Mouse (Mus musculus): ENCODE results near the gene H2afb3.
"Not testable (repeated sequence)": the region's sequence is repeated elsewhere in the genome, so short reads cannot be mapped to it uniquely, and the experiment has no call there.

The H2afb3 gene

DNA sequence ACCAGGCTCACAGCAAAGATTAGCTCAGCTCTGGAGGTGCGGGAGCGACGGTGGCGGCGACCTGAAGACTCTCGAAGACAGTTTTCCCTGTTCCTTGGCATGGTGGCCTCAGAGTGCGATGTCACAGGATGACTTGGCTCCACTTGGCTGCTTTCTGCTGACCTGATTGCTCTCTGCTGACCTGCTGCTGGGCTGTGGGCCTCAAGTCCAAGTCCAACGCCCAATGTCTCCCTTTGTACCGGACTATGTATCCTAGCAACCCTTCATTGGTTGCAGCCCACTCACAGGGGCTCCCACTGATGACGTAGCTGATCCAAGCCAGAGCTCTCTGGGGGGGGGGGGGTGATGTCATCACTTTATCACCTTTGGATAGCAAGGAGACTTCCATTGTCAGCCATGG, at the start of gene H2afb3:
Gene H2afb3, minus strand, starts transcription at position 101 of the 400 bp plus-strand sequence.
- in situ Hi-C loops (cut with MboI, MseI) = not testable (repeated sequence)

DNA sequence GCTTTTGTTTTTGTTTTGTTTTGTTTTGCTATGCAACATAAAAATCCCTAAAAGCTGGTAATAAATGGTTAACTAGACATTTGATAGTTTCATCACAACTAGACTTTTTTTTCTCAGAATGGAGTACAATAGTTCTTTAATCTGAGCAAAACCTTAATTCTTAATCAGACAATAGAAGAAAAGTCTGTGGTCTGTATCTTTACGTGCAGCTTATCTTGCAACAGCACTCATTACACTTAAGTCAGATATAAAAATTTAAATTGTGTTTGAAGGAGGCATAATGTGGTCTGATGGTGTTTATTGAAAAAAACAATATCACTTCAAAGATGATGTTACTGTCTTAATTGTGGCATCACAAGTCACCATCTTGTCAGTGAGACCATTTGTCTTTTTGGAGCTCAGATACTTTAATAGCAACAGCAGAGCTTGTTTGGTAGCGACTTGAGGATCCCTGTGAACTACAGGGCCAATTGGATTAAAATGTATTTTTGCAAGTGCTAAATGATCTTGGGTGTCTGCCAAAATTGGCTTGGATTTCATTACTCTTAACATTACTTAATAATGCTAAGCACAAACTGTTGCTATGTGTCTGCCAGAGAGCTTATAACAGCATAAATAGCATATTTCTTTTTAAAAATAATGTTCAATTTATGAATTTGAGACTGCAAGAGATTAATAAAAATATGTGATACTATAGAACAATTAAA, 11.3 kb downstream of the H2afb3 start:
- in situ Hi-C loops (cut with MboI, MseI) = no loop called here

DNA sequence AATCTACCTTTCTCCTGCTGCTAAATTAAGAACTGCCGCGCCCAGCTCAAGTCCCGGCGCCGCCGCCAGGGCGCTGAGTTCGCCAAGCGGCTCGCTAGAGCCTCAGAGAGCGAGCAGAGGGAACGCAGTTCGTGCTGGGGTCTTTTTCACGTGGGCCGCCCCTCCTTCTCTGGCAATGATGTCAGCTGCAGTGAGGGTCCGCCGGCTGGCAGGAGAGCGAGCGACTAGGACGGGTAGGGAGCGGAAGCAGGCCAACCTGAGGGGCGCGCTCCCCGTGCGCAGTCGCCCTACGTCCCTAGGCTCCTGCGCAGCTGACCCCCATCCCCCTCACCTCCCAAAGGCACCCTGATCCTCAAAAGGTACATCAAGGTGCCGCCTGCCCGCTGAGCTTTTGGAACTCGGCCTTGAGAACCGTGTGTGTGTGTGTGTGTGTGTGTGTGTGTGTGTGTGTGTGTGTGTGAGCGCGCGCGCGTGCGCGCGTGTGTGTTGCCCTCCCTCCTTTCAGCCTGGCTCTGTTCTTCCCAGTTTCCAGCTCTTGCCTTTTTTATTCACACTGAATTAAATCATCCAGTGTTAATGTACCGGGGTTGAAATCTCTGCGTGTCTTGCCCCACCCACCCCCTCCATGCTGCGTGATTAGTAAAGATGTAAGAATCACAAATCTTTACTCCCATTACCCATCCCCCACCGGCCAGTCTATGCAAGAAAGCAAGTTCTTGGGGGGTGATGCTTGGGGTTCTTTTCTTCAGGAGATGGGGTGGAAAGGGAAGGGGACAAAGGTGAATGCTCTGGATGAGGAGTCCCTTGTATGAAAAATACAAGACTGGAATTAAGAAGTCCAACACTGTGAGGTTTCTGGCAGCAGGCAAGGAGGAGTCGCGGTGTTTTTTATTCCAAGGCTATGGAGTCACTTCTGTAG, 19.8 kb downstream of the H2afb3 start:
- in situ Hi-C loops (cut with MboI, MseI) = no loop called here

DNA sequence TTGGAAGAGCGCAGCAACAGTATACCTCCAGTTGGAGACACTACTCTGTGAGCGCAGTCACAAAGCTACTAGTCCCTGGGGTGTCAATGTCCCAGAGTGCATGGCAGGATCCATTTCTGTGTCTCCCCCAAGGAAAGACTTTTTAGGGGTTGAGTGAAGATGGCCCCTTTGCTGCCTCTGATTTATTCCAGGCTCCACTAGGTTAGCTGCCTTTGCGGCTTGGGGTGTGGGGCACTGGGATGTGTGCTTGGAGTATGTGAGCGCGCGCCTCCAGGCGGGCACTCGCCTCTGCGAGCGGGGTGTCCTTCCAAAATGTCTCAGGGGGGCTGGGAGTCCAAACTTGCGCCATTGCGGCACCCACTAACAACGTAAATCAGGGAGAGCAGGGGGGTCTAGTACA, 21.2 kb downstream of the H2afb3 start:
- in situ Hi-C loops (cut with MboI, MseI) = no loop called here

DNA sequence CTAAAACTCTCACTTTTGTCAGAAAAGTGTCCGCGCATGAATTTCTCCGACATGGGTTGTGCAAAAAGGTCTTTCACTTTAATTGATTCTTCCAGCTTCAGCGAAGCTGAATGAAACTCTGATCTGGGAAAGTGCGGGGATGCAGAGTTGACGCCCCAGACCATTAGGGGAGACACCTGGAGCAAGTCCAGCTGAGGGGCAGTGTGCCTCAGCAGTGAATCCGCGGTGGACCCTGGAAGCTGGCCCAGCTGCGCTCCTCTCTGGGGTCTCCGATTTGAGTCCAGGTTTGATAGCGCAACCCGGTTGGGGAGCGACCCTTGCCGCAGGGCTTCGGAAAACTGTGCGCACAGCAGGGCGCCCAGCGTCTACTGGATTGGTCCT, 22.0 kb downstream of the H2afb3 start:
- in situ Hi-C loops (cut with MboI, MseI) = no loop called here

DNA sequence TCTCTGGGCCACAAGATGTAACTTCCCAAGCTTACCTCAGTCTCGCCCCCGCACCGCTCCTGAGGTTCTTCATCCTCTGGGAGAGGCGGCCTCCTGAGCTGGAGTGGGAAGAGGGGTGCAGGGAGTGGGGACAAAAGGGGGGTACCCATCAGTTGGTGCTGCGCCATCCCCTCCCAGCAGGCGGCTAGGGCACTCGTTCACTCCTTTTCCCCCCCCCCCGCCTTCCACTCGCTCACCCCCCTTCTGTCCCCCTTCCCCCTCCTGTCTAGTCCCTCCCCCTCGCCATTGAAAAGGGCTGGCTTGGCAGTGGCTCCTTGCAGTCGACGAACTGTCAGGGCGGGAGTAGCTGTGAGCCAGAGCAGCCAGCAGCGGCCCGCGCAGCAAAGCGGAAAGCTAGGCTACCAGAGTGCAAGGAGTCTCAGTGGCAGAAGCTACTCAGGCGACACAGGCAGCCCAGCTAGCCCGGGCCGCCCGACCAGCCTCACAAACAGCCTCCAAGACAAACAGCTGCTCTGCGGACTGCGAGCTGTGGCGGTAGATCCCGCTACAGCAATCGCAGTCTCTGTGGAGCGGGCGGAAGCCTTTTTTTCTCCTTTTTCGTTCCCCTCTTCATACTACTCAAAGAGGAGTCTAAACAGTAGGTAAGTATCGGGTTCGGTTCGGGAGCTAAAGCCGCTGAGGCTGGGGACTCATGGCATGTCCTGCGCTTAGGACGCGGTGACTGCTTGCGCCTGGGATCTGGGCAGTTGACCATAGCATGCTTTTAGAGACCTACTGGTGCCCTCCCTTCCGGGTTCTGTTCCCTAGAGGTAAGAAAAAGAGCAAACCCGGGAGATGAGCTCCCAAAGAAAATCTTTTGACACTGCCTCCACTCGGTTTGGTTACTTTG, 22.6 kb downstream of the H2afb3 start, which contains the start of gene Pcdh11x:
Gene Pcdh11x, plus strand, starts transcription at position 249 of the 889 bp plus-strand sequence.
- in situ Hi-C loops (cut with MboI, MseI) = no loop called here

DNA sequence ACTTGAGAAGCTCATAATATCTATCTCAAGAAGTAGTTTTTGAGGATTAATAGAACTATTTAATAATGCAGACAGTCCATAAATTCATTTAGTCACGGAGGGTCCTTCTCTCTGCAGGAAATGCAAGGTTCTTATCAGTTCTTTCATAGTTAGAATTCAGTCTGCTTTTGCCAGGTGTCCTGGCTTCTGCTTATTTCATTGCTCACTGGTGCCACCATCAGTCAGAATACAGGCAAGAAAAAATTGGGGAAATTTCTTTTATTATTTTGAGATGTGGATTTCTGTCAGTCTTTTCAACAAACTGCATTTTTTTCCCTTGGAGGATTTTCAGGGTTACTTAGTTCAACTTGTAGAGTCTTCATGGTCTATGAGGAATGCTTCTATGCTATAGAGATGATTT, 25.4 kb downstream of the H2afb3 start:
- in situ Hi-C loops (cut with MboI, MseI) = no loop called here

DNA sequence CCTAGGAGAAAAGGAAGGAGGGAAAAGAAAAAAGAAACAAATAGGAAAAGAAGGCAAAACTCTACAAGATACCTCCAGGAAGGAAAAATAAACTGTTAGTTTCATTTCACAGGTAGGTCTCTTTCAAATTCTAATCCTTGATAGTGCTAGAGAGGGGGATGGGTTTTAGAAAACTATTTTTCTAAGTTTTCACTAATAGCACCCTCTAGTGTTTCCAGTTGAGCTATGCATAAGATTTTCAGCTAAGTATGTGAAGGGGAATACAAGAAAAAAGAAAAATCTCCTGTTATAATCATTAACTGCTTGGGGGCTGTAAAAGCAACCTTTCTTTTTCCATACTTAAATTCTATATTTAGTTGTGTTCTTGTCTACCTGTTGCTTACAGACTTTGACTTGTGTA, 27.4 kb downstream of the H2afb3 start:
- in situ Hi-C loops (cut with MboI, MseI) = no loop called here

All from T-helper 2 cell (primary cell).